Mouse (Mus musculus): Measurements from ENCODE around the gene Krt86. TPM values are rescaled to one million over a fixed set of nuclear protein-coding genes. Genes with fewer than 3 reads are reported as not detected.

Krt86 gene
- not detected for total RNA-seq (2022)

GRCm38 (mm10) chr15:101472952-101473528, at the start of gene Krt86:
Gene Krt86, plus strand, starts transcription at chr15:101473478.
- DNase-seq (ENCODE audit: low spot score in 2 of 2), result no peak

DNA sequence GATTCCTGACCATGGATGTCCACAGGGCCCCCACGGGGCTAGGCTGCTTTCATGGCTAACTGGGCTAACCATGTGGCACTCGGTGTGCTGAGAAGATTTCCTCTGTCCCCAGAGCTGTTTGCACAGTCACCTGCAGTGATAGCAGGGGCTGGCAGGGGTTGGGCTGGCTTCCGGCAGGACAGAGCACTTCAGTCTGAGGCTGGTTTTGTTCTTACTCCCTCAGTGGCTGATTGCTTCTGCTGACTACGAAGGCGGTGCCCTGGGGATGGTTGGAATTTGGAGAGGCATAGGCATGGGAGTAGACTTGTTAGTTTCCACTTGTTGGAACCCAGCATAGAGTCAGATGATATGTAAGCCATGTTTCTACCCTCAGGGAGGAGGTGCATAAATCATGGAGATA, 48.4 kb upstream of the Krt86 start:
- DNase-seq (ENCODE audit: low spot score in 2 of 2), result no peak

DNA sequence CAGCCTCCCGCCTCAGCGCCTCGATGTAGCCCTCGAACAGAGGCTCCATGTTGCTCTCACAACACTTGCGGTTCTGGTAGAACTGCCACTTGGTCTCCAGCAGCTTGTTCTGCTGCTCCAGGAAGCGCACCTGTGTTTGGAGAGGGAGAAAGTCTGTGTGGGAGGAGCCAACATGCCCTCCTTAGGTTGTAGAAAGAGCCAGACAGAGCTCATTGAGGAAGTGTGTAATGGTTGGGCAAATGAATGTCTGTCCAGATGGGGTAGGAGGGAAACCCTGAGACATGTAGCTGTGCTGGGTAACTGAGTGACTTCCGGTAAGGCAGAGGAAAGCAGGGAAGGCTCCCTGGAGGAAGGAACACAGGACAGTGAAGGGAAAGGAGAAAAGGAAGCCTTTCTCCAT, 36.7 kb upstream of the Krt86 start:
- no peak for DNase-seq (ENCODE audit: low spot score in 2 of 2)

- DNase-seq (ENCODE audit: low spot score in 2 of 2), result no peak
Observed at GRCm38 (mm10) chr15:101438555-101438954, 34.7 kb upstream of the Krt86 start, which contains the start of gene Krt87. Gene Krt87, minus strand, starts transcription at chr15:101438804.

DNA sequence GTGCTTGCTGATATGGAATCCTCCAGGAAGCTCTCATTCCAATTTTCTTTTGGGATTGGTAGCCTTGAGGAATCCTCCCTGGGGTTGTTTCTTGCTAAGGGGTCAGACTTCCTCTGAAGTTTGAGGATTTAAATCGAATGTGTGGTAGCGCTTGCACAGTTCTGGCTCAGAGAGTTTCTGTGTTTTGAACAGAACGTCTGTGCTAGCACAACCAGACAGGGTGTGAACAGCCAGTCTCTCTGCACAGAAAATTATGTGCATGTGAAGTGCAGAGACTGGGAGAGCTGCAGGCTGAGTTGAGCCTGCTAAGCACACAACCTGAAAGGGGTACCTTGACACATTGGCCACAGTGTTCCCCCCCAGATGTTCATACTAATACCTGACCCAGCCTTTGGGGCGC, 32.4 kb upstream of the Krt86 start:
- DNase-seq (ENCODE audit: low spot score in 2 of 2), result peak in 1 of 2 experiments; percentile 27

DNA sequence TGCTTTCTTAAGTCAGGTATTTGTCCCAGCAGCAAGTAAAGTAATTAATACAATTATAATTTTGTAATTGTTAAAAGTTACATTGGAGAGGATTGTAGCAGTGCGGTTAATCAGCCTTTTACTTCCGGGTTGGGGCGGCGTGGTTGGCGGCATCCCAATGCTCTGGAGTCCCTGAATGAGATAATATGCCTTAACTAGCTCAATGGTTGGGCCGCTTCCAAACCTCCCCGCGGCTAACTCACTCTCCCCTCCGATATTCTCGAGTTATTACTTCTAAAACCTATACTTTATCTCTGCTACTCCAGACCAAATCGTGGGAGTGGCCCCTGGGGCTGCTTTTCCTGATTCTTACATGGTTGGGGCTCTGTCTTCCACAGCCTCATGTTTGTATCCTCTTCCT, 26.7 kb upstream of the Krt86 start:
- no peak for DNase-seq (ENCODE audit: low spot score in 2 of 2)

- DNase-seq (ENCODE audit: low spot score in 2 of 2), result no peak
Observed at GRCm38 (mm10) chr15:101447444-101447843, 25.8 kb upstream of the Krt86 start, which contains the start of gene Krt88. Gene Krt88, plus strand, starts transcription at chr15:101447744.

DNA sequence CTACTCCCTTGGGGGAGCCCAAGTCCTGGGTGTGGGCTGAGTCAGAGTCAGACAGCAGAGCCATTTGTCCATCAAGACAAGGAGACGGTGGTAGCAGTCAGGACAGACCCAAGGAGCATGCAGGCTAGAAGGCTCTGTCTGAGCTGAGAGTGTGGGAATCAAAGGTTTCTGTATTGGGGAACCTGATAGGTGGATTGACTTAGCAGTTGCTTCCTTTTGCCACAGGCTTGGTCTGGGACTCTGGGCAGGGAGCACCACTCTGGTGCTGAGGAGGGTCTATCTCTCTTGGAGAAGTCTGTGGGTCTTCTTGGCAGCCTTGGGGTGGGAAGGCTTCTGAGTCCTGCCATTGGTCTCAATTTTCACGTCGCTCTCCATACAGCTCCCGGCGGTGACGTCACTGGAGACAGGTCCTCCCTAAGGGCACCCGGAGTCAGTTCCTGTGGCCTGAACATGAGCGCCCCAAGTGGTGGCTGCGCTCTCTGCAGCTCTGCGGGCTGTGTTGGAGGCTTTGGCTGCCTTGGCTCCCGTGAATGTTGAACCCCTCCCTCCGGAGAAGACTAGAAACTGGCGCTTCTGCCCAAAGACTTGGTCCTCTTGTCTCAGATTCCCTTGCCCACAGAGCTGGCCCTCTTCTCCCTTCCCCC, 20.1 kb upstream of the Krt86 start:
- DNase-seq (ENCODE audit: low spot score in 2 of 2), result peak; percentile 60 to 77

DNA sequence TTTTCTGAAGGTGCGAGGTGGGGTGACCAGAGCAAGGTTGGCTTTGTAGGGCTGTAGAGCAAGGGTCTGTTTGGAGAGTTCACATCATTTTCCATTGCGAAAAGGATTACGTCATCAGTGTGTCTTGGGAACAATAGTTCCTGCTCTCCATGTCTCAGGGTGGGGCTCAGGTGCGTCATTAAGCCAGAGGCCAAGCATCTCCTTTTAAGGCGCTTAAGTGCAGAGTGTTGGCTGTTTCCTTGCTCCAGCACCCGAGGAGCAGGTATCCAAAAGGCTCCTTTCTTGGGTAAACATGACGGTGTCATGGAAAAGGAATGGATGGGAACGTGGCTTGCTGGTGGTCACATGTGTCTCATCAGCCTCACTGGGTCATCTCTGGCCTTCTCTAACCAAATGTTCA, 18.5 kb upstream of the Krt86 start:
- DNase-seq (ENCODE audit: low spot score in 2 of 2), result no peak

- DNase-seq (ENCODE audit: low spot score in 2 of 2), result no peak
Observed at GRCm38 (mm10) chr15:101455292-101455691, 18.0 kb upstream of the Krt86 start.

DNA sequence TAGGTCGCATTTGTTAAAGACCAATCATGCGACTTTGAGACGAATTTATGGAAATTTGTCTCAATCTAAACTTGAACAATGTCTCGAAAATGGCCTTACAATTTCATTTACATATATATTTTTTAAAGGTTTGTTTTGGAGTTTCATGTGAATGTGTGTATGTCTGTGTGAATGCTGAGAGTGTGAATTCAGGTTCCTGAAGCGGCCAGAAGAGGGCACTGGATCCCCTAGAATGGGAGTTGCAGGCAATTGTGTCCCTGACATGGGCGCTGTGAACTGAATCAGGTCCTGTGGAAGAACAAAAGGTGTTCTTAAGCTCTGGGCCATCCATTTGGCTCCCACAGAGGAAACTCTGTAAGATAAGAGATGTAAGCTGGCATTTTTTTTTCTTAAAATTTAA, 17.4 kb upstream of the Krt86 start:
- no peak for DNase-seq (ENCODE audit: low spot score in 2 of 2)

- DNase-seq (ENCODE audit: low spot score in 2 of 2), result no peak
Observed at GRCm38 (mm10) chr15:101458361-101458930, 14.8 kb upstream of the Krt86 start.

GRCm38 (mm10) chr15:101459283-101459682, 14.0 kb upstream of the Krt86 start:
- DNase-seq (ENCODE audit: low spot score in 2 of 2), result no peak

GRCm38 (mm10) chr15:101463651-101464050, 9.6 kb upstream of the Krt86 start, which contains the start of gene Krt81:
Gene Krt81, minus strand, starts transcription at chr15:101463751.
- DNase-seq (ENCODE audit: low spot score in 2 of 2), result no peak

- DNase-seq (ENCODE audit: low spot score in 2 of 2), result no peak
Observed at GRCm38 (mm10) chr15:101469093-101469492, 4.2 kb upstream of the Krt86 start.

- DNase-seq (ENCODE audit: low spot score in 2 of 2), result peak; percentile 12 to 36
Observed at GRCm38 (mm10) chr15:101479007-101479665, 5.9 kb downstream of the Krt86 start.

DNA sequence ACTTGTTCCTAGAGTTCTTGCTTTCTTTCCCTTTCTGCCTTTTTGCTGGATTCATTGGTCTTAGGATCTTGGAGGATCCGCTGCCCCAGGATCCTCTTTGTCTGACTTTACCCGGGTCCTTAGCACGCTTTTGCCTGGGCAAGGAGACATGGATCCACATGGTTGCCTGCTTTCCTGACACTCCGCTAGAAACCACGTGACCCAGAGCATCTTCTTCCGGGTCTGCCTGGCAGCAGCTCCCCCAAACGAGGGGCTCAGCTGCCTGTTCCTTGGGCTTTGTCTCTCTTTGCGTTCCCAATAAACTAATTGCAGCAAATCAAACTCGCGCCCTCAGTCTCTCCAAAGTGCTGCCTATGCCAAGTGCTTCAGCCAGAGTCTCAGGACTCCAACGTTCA, 6.4 kb downstream of the Krt86 start:
- no peak for DNase-seq (ENCODE audit: low spot score in 2 of 2)

- no peak for DNase-seq (ENCODE audit: low spot score in 2 of 2)
Observed at GRCm38 (mm10) chr15:101482056-101482455, 8.8 kb downstream of the Krt86 start.

- no peak for DNase-seq (ENCODE audit: low spot score in 2 of 2)
Observed at GRCm38 (mm10) chr15:101483646-101484045, 10.4 kb downstream of the Krt86 start.

- DNase-seq (ENCODE audit: low spot score in 2 of 2), result no peak
Observed at GRCm38 (mm10) chr15:101484939-101485338, 11.7 kb downstream of the Krt86 start.

GRCm38 (mm10) chr15:101485911-101486635, 12.8 kb downstream of the Krt86 start:
- DNase-seq (ENCODE audit: low spot score in 2 of 2), result no peak

- DNase-seq (ENCODE audit: low spot score in 2 of 2), result no peak
Observed at GRCm38 (mm10) chr15:101491431-101491830, 18.2 kb downstream of the Krt86 start, which contains the start of gene Krt83. Gene Krt83, minus strand, starts transcription at chr15:101491512.

All from layer of hippocampus, adult 8-10 months (tissue).